Mouse (Mus musculus): Measurements from ENCODE around the gene Iqgap2. TPM values are rescaled to one million over a fixed set of nuclear protein-coding genes. Genes with fewer than 3 reads are reported as not detected.

Gene Iqgap2
- polyA plus RNA-seq, 1 experiment from 2014 or later: 9.8 TPM

- no peak for ATAC-seq (ENCODE audit: insufficient read depth)
- no peak for TF ChIP-seq CTCF (IDR thresholded peaks at IDR 0.05; ENCODE audit: low read depth)
- H3K4me1 ChIP-seq (ENCODE audit: insufficient read depth): no peaks in the 10 kb centered on the region; the same call in 1 of the 2 replicates
Observed at GRCm38 (mm10) chr13:95829431-95830171, 62.1 kb downstream of the Iqgap2 start.

GRCm38 (mm10) chr13:95828616-95829015 lies 63.1 kb downstream of the Iqgap2 start:
- H3K4me2 ChIP-seq: no peak overlapping the region
- no peak for TF ChIP-seq CTCF (IDR thresholded peaks at IDR 0.05; ENCODE audit: low read depth)
- H3K27ac ChIP-seq (ENCODE audit: low read depth): no peak overlapping the region
- no peak overlapping the region for H3K9ac ChIP-seq
- no peak for ATAC-seq (ENCODE audit: insufficient read depth)
- H3K9me3 ChIP-seq (ENCODE audit: low read depth, low read length): no peaks in the 10 kb centered on the region
- no peak overlapping the region for H3K4me3 ChIP-seq (ENCODE audit: low read depth, low read length)
- H3K27me3 ChIP-seq (ENCODE audit: insufficient read depth, low read length): no peaks in the 10 kb centered on the region
- no peaks in the 10 kb centered on the region for H3K36me3 ChIP-seq (ENCODE audit: insufficient read depth)
- WGBS: 63% methylated on average over 5 of the region's 5 CpGs
- no peaks in the 10 kb centered on the region; the same call in 1 of the 2 replicates for H3K4me1 ChIP-seq (ENCODE audit: insufficient read depth)
- no peak for DNase-seq

More at GRCm38 (mm10) chr13:95829431-95830171, 62.1 kb downstream of the Iqgap2 start:
- Histone ChIP-seq H3K9me3 (ENCODE audit: low read depth, low read length) (no peaks in the 10 kb centered on the region), H3K36me3 (ENCODE audit: insufficient read depth) (no peaks in the 10 kb centered on the region), H3K4me3 (ENCODE audit: low read depth, low read length) (no peak overlapping the region), H3K4me2 (no peak overlapping the region), H3K27ac (ENCODE audit: low read depth) (no peak overlapping the region), H3K27me3 (ENCODE audit: insufficient read depth, low read length) (no peaks in the 10 kb centered on the region), H3K9ac (no peak overlapping the region)
- 83% methylated on average over 7 of the region's 7 CpGs for WGBS
- DNase-seq: no peak

GRCm38 (mm10) chr13:95826178-95826577 lies 65.5 kb downstream of the Iqgap2 start:
- no peak for TF ChIP-seq CTCF (IDR thresholded peaks at IDR 0.05; ENCODE audit: low read depth)
- ATAC-seq (ENCODE audit: insufficient read depth) (no peak), DNase-seq (no peak)
- no peak overlapping the region for H3K4me2 ChIP-seq
- no peak overlapping the region for H3K27ac ChIP-seq (ENCODE audit: low read depth)
- H3K9ac ChIP-seq: no peak overlapping the region
- WGBS: 58% methylated on average over 6 of the region's 6 CpGs
- H3K27me3 ChIP-seq (ENCODE audit: insufficient read depth, low read length): no peaks in the 10 kb centered on the region
- no peaks in the 10 kb centered on the region; the same call in 1 of the 2 replicates for H3K4me1 ChIP-seq (ENCODE audit: insufficient read depth)
- no peaks in the 10 kb centered on the region for H3K36me3 ChIP-seq (ENCODE audit: insufficient read depth)
- no peaks in the 10 kb centered on the region for H3K9me3 ChIP-seq (ENCODE audit: low read depth, low read length)
- H3K4me3 ChIP-seq (ENCODE audit: low read depth, low read length): no peak overlapping the region

- Histone ChIP-seq H3K4me2 (no peak overlapping the region), H3K9ac (no peak overlapping the region), H3K4me1 (ENCODE audit: insufficient read depth) (no peaks in the 10 kb centered on the region; the same call in 1 of the 2 replicates), H3K9me3 (ENCODE audit: low read depth, low read length) (no peaks in the 10 kb centered on the region), H3K4me3 (ENCODE audit: low read depth, low read length) (no peak overlapping the region), H3K27me3 (ENCODE audit: insufficient read depth, low read length) (no peaks in the 10 kb centered on the region), H3K36me3 (ENCODE audit: insufficient read depth) (no peaks in the 10 kb centered on the region), H3K27ac (ENCODE audit: low read depth) (no peak overlapping the region)
- TF ChIP-seq CTCF (IDR thresholded peaks at IDR 0.05; ENCODE audit: low read depth): no peak
- DNase-seq (peak; percentile 14), ATAC-seq (ENCODE audit: insufficient read depth) (no peak)
- WGBS: 71% methylated on average over 6 of the region's 6 CpGs
Observed at GRCm38 (mm10) chr13:95822918-95823317, 68.8 kb downstream of the Iqgap2 start.

- Histone ChIP-seq H3K9ac (no peak overlapping the region), H3K27ac (ENCODE audit: low read depth) (no peak overlapping the region), H3K4me1 (ENCODE audit: insufficient read depth) (no peaks in the 10 kb centered on the region), H3K9me3 (ENCODE audit: low read depth, low read length) (no peaks in the 10 kb centered on the region), H3K27me3 (ENCODE audit: insufficient read depth, low read length) (no peaks in the 10 kb centered on the region), H3K36me3 (ENCODE audit: insufficient read depth) (no peaks in the 10 kb centered on the region), H3K4me3 (ENCODE audit: low read depth, low read length) (no peak overlapping the region), H3K4me2 (no peak overlapping the region)
- WGBS: 78% methylated on average over 9 of the region's 9 CpGs
- ATAC-seq (ENCODE audit: insufficient read depth): no peak
- no peak for TF ChIP-seq CTCF (IDR thresholded peaks at IDR 0.05; ENCODE audit: low read depth)
- DNase-seq: no peak
Observed at GRCm38 (mm10) chr13:95820071-95820470, 71.7 kb downstream of the Iqgap2 start.

GRCm38 (mm10) chr13:95818941-95819340 lies 72.8 kb downstream of the Iqgap2 start:
- 80% methylated on average over 4 of the region's 4 CpGs for WGBS
- no peaks in the 10 kb centered on the region for H3K27me3 ChIP-seq (ENCODE audit: insufficient read depth, low read length)
- H3K9ac ChIP-seq: no peak overlapping the region
- H3K4me3 ChIP-seq (ENCODE audit: low read depth, low read length): no peak overlapping the region
- H3K36me3 ChIP-seq (ENCODE audit: insufficient read depth): no peaks in the 10 kb centered on the region
- ATAC-seq (ENCODE audit: insufficient read depth) (no peak), DNase-seq (no peak)
- no peak overlapping the region for H3K27ac ChIP-seq (ENCODE audit: low read depth)
- no peak overlapping the region for H3K4me2 ChIP-seq
- no peaks in the 10 kb centered on the region for H3K9me3 ChIP-seq (ENCODE audit: low read depth, low read length)
- no peaks in the 10 kb centered on the region for H3K4me1 ChIP-seq (ENCODE audit: insufficient read depth)
- no peak for TF ChIP-seq CTCF (IDR thresholded peaks at IDR 0.05; ENCODE audit: low read depth)

- H3K27me3 ChIP-seq (ENCODE audit: insufficient read depth, low read length): no peaks in the 10 kb centered on the region
- TF ChIP-seq CTCF (IDR thresholded peaks at IDR 0.05; ENCODE audit: low read depth): no peak
- WGBS: 82% methylated on average over 3 of the region's 3 CpGs
Observed at GRCm38 (mm10) chr13:95813643-95814042, 78.1 kb downstream of the Iqgap2 start.

More at GRCm38 (mm10) chr13:95813643-95814042, 78.1 kb downstream of the Iqgap2 start:
- ATAC-seq (ENCODE audit: insufficient read depth) (no peak), DNase-seq (no peak)
- Histone ChIP-seq H3K36me3 (ENCODE audit: insufficient read depth) (no peaks in the 10 kb centered on the region), H3K4me1 (ENCODE audit: insufficient read depth) (no peaks in the 10 kb centered on the region), H3K27ac (ENCODE audit: low read depth) (no peak overlapping the region), H3K4me2 (no peak overlapping the region), H3K9me3 (ENCODE audit: low read depth, low read length) (no peaks in the 10 kb centered on the region), H3K4me3 (ENCODE audit: low read depth, low read length) (no peak overlapping the region), H3K9ac (no peak overlapping the region)

Data from lung, embryonic 14.5 days (tissue).